Mouse (Mus musculus) heart, embryonic 10.5 days (tissue): ENCODE results near the gene Map3k15. TPM values are rescaled to one million over a fixed set of nuclear protein-coding genes. Genes with fewer than 3 reads are reported as not detected.

ENCODE experiments used
- DNase-seq: peaks from one replicate; pipeline ENCODE4 v3.0.0-alpha.2; 2017; ENCODE audit warnings: low spot score
- H3K27ac ChIP-seq: fragments of 300-500 bp; sonication (generic); 2 replicates; pipeline ENCODE4 v1.5.1; 2016; ENCODE audit warnings: mild to moderate bottlenecking
- H3K27me3 ChIP-seq: fragments of 300-500 bp; sonication (generic); 2 replicates; pipeline ENCODE4 v1.6.1; 2016; ENCODE audit warnings: mild to moderate bottlenecking; ENCODE audit not compliant: poor library complexity, insufficient read depth, severe bottlenecking
- H3K36me3 ChIP-seq: fragments of 300-500 bp; sonication (generic); 2 replicates; pipeline ENCODE4 v1.6.1; 2016; ENCODE audit warnings: mild to moderate bottlenecking, moderate library complexity
- H3K4me1 ChIP-seq: fragments of 300-500 bp; sonication (generic); 2 replicates; pipeline ENCODE4 v1.6.1; 2016; ENCODE audit warnings: mild to moderate bottlenecking
- H3K4me3 ChIP-seq: fragments of 300-500 bp; sonication (generic); 2 replicates; pipeline ENCODE4 v1.5.1; 2016; ENCODE audit warnings: mild to moderate bottlenecking, moderate library complexity
- H3K9me3 ChIP-seq: fragments of 300-500 bp; sonication (generic); 2 replicates; pipeline ENCODE4 v1.6.1; 2016; ENCODE audit warnings: mild to moderate bottlenecking, moderate library complexity
- WGBS: fragments of 180-500 bp; shearing (Covaris S2); methylation state at CpG from one replicate; pipeline ENCODE4 v1.1.7; 2016; 5-methylcytosine and 5-hydroxymethylcytosine counted together
- polyA plus RNA-seq: library from polyadenylated mRNA; unstranded; fragments of >200 nt; fragmentation: Nextera tagmentation; extraction: Ambion mirVana; gene quantifications from 2 replicates; pipeline ENCODE4 v1.2.1, GENCODE M21; 2016

Gene Map3k15
- polyA plus RNA-seq, 1 experiment from 2014 or later = 0.35 TPM

DNA sequence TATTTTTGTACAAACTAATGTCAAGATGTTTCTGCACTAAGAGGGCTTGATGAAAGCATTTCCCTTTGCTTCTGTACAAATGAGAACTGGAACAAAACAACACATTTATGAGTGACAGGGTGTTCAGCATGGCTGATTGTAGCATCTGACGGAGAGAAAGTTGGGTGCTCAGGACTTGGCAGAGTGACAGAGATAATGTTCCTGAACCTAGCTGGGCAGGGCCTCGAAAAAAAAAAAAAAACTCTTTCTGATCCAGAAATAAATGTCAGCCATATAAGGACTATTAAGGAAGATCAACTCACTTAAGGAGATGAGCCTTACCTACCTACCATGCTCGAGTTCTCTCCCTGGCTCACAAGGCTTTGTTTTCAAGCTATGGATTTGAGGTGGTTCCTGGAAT lies 12.0 kb upstream of the Map3k15 start:
- WGBS = 71% methylated on average over 3 of the region's 3 CpGs
- Histone ChIP-seq H3K27ac (no peak overlapping the region), H3K4me3 (no peak overlapping the region), H3K36me3 (no peaks in the 10 kb centered on the region), H3K9me3 (no peaks in the 10 kb centered on the region), H3K27me3 (peaks cover 2% of the 10 kb centered on the region; the same call in 1 of the 2 replicates), H3K4me1 (no peaks in the 10 kb centered on the region)
- no peak for DNase-seq

DNA sequence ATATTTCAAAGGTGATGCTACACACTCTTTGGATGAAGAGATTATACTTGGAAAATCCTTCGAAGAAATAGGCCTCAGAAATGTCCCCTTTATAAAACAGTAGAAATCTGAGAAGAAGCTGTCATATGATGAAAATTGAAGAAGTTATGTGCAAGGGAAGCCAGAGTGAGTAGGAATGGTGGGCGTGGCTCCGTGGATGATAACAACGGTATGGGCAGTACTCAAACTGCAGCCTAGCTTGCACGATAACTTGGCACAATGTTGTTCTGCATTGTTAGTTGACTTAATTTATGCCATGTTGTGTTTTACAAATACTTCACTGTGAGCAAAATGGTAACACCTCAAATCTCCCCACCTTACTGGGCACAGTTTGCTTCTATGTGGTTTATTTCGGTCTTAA lies 7.6 kb downstream of the Map3k15 start:
- no peaks in the 10 kb centered on the region for H3K4me1 ChIP-seq
- H3K27me3 ChIP-seq = peaks cover 6% of the 10 kb centered on the region; the same call in 1 of the 2 replicates
- no peak for DNase-seq
- H3K36me3 ChIP-seq = no peaks in the 10 kb centered on the region
- no peaks in the 10 kb centered on the region for H3K9me3 ChIP-seq
- 82% methylated on average over 6 of the region's 6 CpGs for WGBS
- no peak overlapping the region for H3K27ac ChIP-seq
- no peak overlapping the region for H3K4me3 ChIP-seq

DNA sequence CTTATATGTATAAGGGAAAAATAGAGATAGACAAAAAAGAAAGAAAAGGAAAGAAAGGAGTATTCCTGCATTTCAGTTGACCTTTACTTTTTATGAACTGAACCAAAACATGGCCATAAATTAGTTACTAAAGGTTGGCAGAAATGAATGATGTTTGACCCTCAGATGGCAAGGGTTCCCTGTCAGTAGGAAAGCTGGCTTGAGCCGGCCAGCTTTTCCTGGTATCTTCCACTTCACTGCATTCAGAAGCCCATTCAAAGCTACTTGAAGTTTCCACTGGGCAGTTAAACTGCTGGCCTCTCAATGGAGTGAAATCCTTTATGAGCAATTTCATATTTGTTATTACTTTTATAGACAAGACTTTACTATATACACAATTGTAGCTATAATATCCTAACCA lies 65.1 kb downstream of the Map3k15 start:
- Histone ChIP-seq H3K9me3 (no peaks in the 10 kb centered on the region), H3K27ac (no peak overlapping the region), H3K4me3 (no peak overlapping the region), H3K27me3 (no peaks in the 10 kb centered on the region), H3K36me3 (no peaks in the 10 kb centered on the region), H3K4me1 (no peaks in the 10 kb centered on the region)
- 63% methylated on average over 1 of the region's 1 CpGs for WGBS
- DNase-seq = no peak

DNA sequence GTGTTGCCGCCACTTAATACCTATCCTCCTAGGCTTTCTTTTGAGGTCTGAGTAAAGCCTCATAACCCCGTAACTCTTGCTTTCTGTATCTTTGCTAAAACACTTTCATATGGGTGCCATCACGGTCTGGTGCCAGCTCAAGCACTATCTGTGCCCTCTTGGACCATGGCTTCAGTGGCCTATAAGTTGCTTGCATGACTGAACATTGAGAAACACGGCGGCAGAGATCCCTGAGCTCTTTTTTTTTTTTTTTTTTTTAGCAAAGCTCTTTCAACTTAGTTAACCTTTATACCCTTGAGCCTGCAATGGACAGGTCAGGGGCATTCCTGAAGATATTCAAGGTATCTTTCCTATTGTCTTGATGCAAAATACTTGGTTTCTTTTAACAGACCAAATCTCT lies 66.4 kb downstream of the Map3k15 start:
- no peaks in the 10 kb centered on the region for H3K36me3 ChIP-seq
- H3K4me3 ChIP-seq = no peak overlapping the region
- H3K27ac ChIP-seq = no peak overlapping the region
- WGBS = 71% methylated on average over 5 of the region's 5 CpGs
- no peak for DNase-seq
- no peaks in the 10 kb centered on the region for H3K27me3 ChIP-seq
- no peaks in the 10 kb centered on the region for H3K9me3 ChIP-seq
- no peaks in the 10 kb centered on the region for H3K4me1 ChIP-seq

DNA sequence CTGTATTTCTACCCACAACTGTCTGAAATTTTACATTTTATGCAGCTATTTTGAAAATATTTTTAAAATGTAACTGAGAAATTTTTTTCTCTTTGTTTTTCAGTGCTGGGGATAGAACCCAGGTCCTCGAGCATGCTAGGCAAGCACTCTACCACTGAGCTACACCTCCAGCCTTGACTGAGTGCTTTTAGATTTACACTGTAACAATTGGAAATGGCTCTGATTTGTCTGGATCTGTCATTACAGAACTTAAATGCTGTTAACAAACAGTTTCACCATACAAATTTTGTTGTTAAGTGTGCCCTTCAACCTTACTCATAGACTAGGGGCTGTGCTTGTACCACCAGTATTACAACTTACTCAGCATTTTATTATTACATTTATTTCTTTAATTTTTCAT lies 103.7 kb downstream of the Map3k15 start:
- no peak for DNase-seq
- 66% methylated on average over 1 of the region's 1 CpGs for WGBS
- Histone ChIP-seq H3K4me3 (no peak overlapping the region), H3K9me3 (no peaks in the 10 kb centered on the region), H3K4me1 (no peaks in the 10 kb centered on the region), H3K27ac (no peak overlapping the region), H3K36me3 (no peaks in the 10 kb centered on the region), H3K27me3 (no peaks in the 10 kb centered on the region)

DNA sequence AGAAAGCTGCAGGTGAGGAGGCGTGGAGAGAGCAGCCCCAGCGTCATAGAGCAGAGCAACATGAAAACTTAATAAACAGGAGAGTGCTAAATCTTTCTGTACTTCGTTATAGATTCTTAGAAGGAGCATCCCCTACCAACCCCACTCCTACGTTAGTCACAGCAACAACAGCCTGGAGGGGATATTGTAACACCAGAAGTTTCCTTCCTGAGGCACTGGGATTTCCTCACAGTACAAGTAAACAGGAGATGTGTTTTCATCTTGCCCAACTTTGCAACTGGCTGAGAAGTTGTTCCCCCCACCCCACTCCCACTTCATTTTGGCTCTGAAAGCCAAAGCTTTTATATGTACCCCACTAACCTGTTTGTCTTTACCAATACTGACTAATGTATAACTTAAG lies 119.6 kb downstream of the Map3k15 start:
- H3K27ac ChIP-seq = no peak overlapping the region
- 58% methylated on average over 4 of the region's 4 CpGs for WGBS
- H3K4me3 ChIP-seq = no peak overlapping the region
- no peaks in the 10 kb centered on the region for H3K4me1 ChIP-seq
- H3K9me3 ChIP-seq = no peaks in the 10 kb centered on the region
- H3K27me3 ChIP-seq = no peaks in the 10 kb centered on the region; the same call in 1 of the 2 replicates
- DNase-seq = no peak
- no peaks in the 10 kb centered on the region for H3K36me3 ChIP-seq

DNA sequence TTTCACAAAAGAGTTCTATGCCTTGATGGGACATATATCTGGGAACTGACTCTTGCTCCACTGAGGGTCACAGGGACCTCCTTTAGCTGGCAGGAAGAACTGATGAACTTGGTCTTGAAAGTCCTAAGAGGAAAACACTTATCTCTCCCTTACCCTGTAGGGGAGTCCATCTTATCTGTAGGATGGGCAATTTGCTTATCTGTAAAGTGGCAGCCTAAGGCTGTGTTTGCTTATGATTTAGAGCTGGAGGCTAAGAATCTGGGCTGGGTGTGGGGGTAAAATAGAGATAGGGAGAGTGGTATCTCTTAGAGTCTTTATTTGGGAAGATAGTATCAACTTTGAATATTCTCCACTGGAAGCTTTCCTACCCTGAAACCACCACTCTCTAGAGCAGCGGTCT lies 125.5 kb downstream of the Map3k15 start:
- Histone ChIP-seq H3K27me3 (peaks cover 9% of the 10 kb centered on the region), H3K4me3 (no peak overlapping the region), H3K4me1 (peaks cover 7% of the 10 kb centered on the region; the same call in 1 of the 2 replicates), H3K27ac (no peak overlapping the region), H3K36me3 (peaks cover 4% of the 10 kb centered on the region; the same call in 1 of the 2 replicates), H3K9me3 (no peaks in the 10 kb centered on the region)
- 55% methylated on average over 1 of the region's 1 CpGs for WGBS
- no peak for DNase-seq

DNA sequence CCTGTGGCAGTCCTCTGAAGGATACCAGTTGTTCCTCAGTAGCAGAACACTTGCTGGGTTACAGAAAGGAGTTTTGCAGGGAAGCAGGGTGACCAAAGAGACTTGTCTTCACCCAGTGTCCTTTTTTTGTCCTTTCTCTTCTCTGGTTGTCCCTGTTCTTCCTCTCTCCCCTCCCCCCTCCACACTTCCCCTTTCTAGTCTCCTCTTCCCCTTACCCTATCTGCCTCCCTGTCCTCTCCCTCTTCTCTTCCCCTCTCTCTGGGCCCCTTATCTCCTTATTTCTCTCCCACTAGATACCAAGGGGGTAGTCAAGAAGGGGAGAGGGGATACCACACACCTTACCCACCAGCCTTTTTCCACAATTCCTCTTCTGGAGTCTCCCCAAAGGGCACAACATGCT lies 127.8 kb downstream of the Map3k15 start:
- peaks cover 14% of the 10 kb centered on the region for H3K27me3 ChIP-seq
- H3K27ac ChIP-seq = no peak overlapping the region
- H3K36me3 ChIP-seq = peaks cover 18% of the 10 kb centered on the region; the same call in 1 of the 2 replicates

DNA sequence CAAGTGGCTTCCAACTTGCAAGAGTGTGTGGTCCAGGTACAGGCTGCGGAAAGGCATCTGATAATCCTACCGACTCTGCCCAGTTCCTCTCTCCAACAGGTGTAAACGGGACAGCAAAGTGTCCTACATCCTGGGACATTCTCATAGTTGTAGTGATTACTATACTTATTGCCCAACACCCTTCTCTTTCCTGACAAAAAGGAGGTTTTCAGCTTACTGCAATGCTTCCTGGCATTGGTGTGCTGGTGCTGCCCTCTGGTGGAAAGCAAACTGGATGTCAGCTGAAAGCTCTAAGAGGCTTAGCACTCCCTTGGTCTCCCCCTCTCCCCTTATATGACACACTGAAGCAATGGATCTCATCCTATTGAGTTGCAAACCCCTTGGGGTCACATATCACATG lies 128.4 kb downstream of the Map3k15 start:
- H3K36me3 ChIP-seq = peaks cover 22% of the 10 kb centered on the region; the same call in 1 of the 2 replicates
- no peak overlapping the region for H3K4me3 ChIP-seq
- peaks cover 14% of the 10 kb centered on the region for H3K27me3 ChIP-seq
- H3K27ac ChIP-seq = no peak overlapping the region
- H3K4me1 ChIP-seq = peaks cover 7% of the 10 kb centered on the region; the same call in 1 of the 2 replicates
- DNase-seq = no peak
- no peaks in the 10 kb centered on the region for H3K9me3 ChIP-seq
- WGBS = 78% methylated on average over 3 of the region's 3 CpGs

More for the DNA sequence above, 127.8 kb downstream of the Map3k15 start:
- DNase-seq = no peak
- Histone ChIP-seq H3K9me3 (no peaks in the 10 kb centered on the region), H3K4me3 (no peak overlapping the region), H3K4me1 (peaks cover 7% of the 10 kb centered on the region; the same call in 1 of the 2 replicates)

DNA sequence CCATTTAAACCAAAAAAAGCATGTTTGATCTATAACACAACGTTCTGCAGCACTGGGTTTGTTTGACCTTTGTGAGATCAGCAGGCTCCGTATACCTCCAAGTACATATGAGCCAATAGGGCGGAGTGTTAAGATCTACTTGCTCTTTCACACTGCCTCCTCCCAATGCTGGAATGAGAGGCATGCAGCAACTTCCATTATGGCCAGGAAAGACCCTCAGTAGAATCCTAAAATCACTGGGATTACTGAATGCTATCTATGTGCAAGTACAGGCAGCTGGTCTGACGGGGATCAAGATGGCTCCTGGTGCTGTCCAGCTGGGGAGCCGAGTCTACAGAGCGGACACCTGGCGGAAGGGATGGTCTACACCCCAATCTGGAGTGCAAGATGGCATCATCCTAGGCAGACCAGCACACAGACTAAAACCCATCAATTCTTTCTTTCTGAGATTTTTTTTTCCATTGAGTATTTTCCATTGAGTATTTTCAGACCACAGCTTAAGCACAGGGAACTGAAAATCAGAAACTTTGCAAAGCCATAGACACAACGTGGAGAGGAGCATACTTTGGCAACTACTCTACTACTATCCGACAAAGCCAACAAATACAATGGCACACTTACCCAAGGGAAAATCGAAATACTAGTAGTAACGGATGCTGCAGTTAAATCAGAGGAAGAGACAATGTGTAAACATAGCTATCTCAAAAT lies 146.1 kb downstream of the Map3k15 start:
- no peaks in the 10 kb centered on the region for H3K4me1 ChIP-seq
- no peak overlapping the region for H3K4me3 ChIP-seq
- peaks cover 16% of the 10 kb centered on the region for H3K36me3 ChIP-seq
- no peaks in the 10 kb centered on the region for H3K9me3 ChIP-seq
- H3K27me3 ChIP-seq = peaks cover 14% of the 10 kb centered on the region; the same call in 1 of the 2 replicates
- H3K27ac ChIP-seq = no peak overlapping the region
- no peak for DNase-seq
- WGBS = 69% methylated on average over 11 of the region's 11 CpGs

DNA sequence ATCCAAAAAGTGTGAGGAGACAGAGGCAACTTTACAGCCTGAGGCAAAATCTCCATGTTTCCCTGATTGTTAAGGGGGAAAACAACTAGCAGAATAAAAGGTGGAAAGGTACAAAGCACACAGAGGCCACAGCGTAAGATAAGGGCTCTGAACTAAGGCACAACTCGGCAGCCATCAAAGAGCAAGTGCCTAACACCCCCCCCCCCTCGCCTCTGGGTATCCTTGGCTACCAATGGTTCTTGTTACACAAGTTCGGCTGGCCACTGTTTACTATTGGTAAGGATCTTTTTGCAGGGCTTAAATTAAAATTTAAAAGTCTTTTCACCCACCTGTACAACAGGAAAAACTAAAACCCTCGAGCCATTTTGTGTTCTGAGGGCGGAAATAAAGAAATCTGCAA lies 147.5 kb downstream of the Map3k15 start:
- WGBS = 37% methylated on average over 6 of the region's 6 CpGs
- no peaks in the 10 kb centered on the region for H3K4me1 ChIP-seq
- peaks cover 14% of the 10 kb centered on the region; the same call in 1 of the 2 replicates for H3K27me3 ChIP-seq
- peaks cover 8% of the 10 kb centered on the region for H3K36me3 ChIP-seq
- no peaks in the 10 kb centered on the region for H3K9me3 ChIP-seq
- no peak for DNase-seq
- H3K27ac ChIP-seq = no peak overlapping the region
- peak overlapping the region; percentile 72 for H3K4me3 ChIP-seq

DNA sequence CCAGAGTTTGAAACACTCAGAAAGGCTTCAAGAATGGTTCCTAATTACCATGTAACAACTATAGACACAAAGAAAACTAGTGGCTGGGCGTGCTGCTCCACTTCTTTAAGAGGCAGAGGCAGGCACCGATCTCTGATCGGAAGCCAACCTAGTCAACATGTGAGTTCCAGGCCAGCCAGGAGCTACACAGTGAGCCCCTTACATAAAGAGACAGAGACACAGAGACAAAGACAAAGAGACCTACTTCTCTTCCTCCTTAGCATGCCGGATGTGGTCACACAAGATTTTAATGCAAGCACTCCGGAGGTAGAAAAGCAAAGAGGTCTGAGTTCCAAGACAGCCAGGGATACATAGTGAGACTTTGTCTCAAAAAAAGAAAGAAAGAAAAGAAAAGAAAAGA lies 147.9 kb downstream of the Map3k15 start:
- H3K9me3 ChIP-seq = no peaks in the 10 kb centered on the region
- peaks cover 8% of the 10 kb centered on the region for H3K36me3 ChIP-seq
- H3K4me3 ChIP-seq = peak overlapping the region; percentile 72
- no peaks in the 10 kb centered on the region for H3K4me1 ChIP-seq
- H3K27ac ChIP-seq = no peak overlapping the region
- WGBS = 51% methylated on average over 5 of the region's 5 CpGs
- H3K27me3 ChIP-seq = peaks cover 14% of the 10 kb centered on the region; the same call in 1 of the 2 replicates
- no peak for DNase-seq

DNA sequence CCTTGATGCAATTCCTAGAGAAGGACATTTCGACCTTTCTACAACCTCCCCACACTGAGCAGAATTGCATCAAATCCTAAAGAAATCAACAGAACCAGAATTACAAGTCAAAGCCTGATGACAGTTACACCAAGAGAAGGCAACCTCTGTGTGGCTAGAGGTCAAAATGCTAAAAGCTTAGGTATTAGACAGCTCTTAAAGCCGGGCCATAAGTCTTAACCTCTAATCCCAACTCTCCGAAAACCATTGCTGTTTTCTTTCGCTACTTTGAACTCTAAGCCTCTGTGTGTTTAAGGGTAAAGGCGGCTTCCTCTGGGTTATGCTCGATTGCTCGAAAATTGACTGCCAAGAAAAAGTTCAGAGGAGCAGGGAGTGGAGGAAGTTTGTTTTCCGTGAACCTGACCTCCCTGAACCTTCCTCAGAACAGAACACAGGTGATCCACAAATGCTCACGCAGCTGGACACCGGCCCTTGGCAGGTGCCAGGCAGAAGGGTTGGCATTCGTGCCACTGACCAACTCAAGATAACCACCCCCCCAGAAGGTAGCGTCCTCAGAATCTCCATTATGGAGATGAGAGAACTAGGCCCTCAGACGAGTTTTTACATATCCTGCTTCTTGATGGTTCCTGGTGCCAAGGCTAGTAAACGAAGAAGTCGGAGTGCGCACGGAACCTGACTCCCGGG lies 149.1 kb downstream of the Map3k15 start:
- peak overlapping the region; percentile 94 for H3K27ac ChIP-seq
- 22% methylated on average over 18 of the region's 18 CpGs for WGBS
- H3K4me1 ChIP-seq = no peaks in the 10 kb centered on the region
- DNase-seq = no peak
- H3K27me3 ChIP-seq = peaks cover 14% of the 10 kb centered on the region; the same call in 1 of the 2 replicates
- H3K4me3 ChIP-seq = peak overlapping the region; percentile 72
- H3K9me3 ChIP-seq = no peaks in the 10 kb centered on the region
- peaks cover under 1% of the 10 kb centered on the region; the same call in 1 of the 2 replicates for H3K36me3 ChIP-seq
